Mouse (Mus musculus) midbrain, postnatal 0 days (tissue): Measurements from ENCODE around the gene Dbx2. TPM values are rescaled to one million over a fixed set of nuclear protein-coding genes. Genes with fewer than 3 reads are reported as not detected.
A peak's percentile ranks its signal among the peaks of the same experiment; 100 is the strongest.

Source experiments
- ATAC-seq: fragments of 200-750 bp; cut with Nextera tagmentation; 2 replicates; pipeline ENCODE4 v1.8.0; 2017; ENCODE audit warnings: moderate number of reproducible peaks, mild to moderate bottlenecking, moderate TSS enrichment, moderate library complexity; ENCODE audit not compliant: low FRiP score
- DNase-seq: peaks from one replicate; pipeline ENCODE4 v3.0.0-alpha.2; 2015; ENCODE audit warnings: low spot score
- H3K27ac ChIP-seq: fragments of 300-500 bp; sonication (generic); 2 replicates; pipeline ENCODE4 v1.5.1; 2014; ENCODE audit warnings: low read depth, mild to moderate bottlenecking, low read length, mixed read lengths
- H3K27me3 ChIP-seq: fragments of 300-500 bp; sonication (generic); 2 replicates; pipeline ENCODE4 v1.6.1; 2014; ENCODE audit warnings: low read length, control low read depth, mixed read lengths; ENCODE audit not compliant: insufficient read depth
- H3K36me3 ChIP-seq: fragments of 300-500 bp; sonication (generic); 2 replicates; pipeline ENCODE4 v1.6.1; 2014; ENCODE audit warnings: low read length, control low read depth, mixed read lengths; ENCODE audit not compliant: insufficient read depth
- H3K4me1 ChIP-seq: fragments of 300-500 bp; sonication (generic); 2 replicates; pipeline ENCODE4 v1.6.1; 2014; ENCODE audit warnings: mild to moderate bottlenecking, control low read depth, antibody characterized with exemption, low read length, mixed read lengths; ENCODE audit not compliant: insufficient read depth
- H3K4me2 ChIP-seq: fragments of 300-500 bp; sonication (generic); 2 replicates; pipeline ENCODE4 v1.6.1; 2014; ENCODE audit warnings: low read depth, mild to moderate bottlenecking, low read length, mixed read lengths; ENCODE audit not compliant: poor library complexity, severe bottlenecking
- H3K4me3 ChIP-seq: fragments of 300-500 bp; sonication (generic); 2 replicates; pipeline ENCODE4 v1.5.1; 2014; ENCODE audit warnings: low read depth, mild to moderate bottlenecking, low read length, moderate library complexity
- H3K9ac ChIP-seq: fragments of 300-500 bp; sonication (generic); replicated peaks from 2 replicates; pipeline ENCODE4 v1.6.1; 2014; ENCODE audit warnings: mild to moderate bottlenecking, low read length, moderate library complexity, mixed read lengths; ENCODE audit not compliant: poor library complexity, severe bottlenecking
- H3K9me3 ChIP-seq: fragments of 300-500 bp; sonication (generic); 2 replicates; pipeline ENCODE4 v1.6.1; 2016; ENCODE audit warnings: low read length, control low read depth
- CTCF ChIP-seq: IDR thresholded peaks from 2 replicates; pipeline ENCODE4 v1.5.1; 2016; ENCODE audit warnings: antibody characterized with exemption, mild to moderate bottlenecking
- WGBS: fragments of 180-500 bp; shearing (Covaris S2); extraction: QIAGEN DNeasy Blood & Tissue Kit; methylation state at CpG from one replicate; pipeline ENCODE4 v1.1.7; 2014; 5-methylcytosine and 5-hydroxymethylcytosine counted together
- polyA plus RNA-seq: library from polyadenylated mRNA; unstranded; fragments of >200 nt; fragmentation: Nextera tagmentation; extraction: Ambion mirVana; gene quantifications from 2 replicates; pipeline ENCODE4 v1.2.1, GENCODE M21; 2015
- total RNA-seq: library from RNA; depleted of rRNA; stranded (reverse); fragments of >200 nt; gene quantifications from 2 replicates; pipeline ENCODE4 v1.2.3, GENCODE M21; 2014

Gene Dbx2
- total and polyA plus RNA-seq, 2 experiments from 2014 or later, result 4.9 to 18.4 TPM

DNA sequence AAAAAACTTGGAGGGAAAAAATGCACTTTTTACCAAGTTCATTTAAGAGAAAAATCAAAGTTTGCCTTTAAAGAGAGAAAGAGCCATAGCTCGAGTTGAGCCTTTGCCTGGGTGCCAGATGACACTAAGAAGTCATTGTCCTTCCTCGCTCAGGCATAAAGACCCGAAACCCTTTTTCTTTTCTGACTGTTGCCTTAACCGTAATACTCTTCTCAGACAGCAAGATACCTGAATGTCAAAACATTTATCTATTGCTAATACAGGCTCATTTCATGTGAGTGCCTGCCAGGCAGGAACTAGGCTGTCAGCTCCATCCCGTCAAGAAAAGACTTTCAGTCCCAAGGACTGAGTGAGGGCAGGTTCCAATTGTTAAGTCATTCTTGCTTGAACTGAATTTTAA, 35.4 kb upstream of the Dbx2 start:
- no peak overlapping the region for H3K9ac ChIP-seq

DNA sequence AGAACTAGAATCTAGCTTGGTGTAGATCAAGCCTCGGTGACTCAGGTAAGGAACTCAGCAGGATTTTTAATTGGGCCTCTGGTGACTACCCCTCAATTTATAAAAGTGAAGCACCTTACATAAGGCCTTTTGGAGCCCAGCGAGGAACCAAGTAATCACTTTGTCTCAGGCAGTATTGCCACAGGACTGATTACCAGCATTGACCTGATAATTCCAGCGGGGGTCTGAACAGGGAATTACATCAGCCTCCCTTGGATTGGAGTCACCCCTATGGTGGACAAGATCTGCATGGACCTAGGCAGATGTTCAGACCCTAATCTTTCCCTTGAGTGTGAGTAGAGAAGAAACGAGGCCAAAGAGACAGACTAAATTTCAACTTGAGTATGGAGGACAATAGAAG, 26.9 kb upstream of the Dbx2 start:
- DNase-seq, result no peak
- Histone ChIP-seq H3K4me2 (no peak overlapping the region), H3K27ac (no peak overlapping the region), H3K9ac (no peak overlapping the region), H3K4me3 (no peak overlapping the region), H3K36me3 (no peaks in the 10 kb centered on the region), H3K27me3 (no peaks in the 10 kb centered on the region), H3K9me3 (no peaks in the 10 kb centered on the region), H3K4me1 (no peaks in the 10 kb centered on the region)
- TF ChIP-seq CTCF, result no peak
- WGBS, result 87% methylated on average over 4 of the region's 4 CpGs
- ATAC-seq, result no peak

More for the DNA sequence above, 35.4 kb upstream of the Dbx2 start:
- Histone ChIP-seq H3K27me3 (no peaks in the 10 kb centered on the region), H3K27ac (peak overlapping the region; percentile 4; the same call in 1 of the 2 replicates), H3K36me3 (no peaks in the 10 kb centered on the region), H3K4me2 (no peak overlapping the region; the same call in 1 of the 2 replicates), H3K9me3 (no peaks in the 10 kb centered on the region), H3K4me3 (no peak overlapping the region), H3K4me1 (no peaks in the 10 kb centered on the region)
- DNase-seq (peak; percentile 50), ATAC-seq (no peak)
- no peak for TF ChIP-seq CTCF
- 14% methylated on average over 5 of the region's 5 CpGs for WGBS

DNA sequence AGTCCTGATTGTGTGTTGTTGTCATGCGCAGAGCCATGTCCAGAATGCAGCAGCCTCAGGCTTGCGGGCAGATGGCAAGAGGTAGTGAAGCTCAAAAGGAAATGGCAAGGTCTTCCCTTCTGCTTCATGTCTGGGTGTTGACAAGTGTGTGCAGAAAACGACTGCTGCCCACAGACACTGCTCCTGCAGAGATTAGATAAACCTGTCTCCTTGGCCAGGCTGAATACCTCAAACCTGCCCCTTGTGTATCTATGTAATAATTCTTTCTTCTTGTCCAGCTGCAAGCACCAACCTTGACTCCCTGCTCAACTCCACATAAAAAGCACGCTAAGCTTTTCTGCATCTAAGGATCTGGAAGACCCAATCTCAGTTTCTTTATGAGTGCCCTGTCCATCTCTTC, 19.9 kb upstream of the Dbx2 start:
- TF ChIP-seq CTCF, result no peak
- H3K9me3 ChIP-seq, result no peaks in the 10 kb centered on the region
- no peak overlapping the region for H3K9ac ChIP-seq
- no peak overlapping the region for H3K4me3 ChIP-seq
- H3K27me3 ChIP-seq, result no peaks in the 10 kb centered on the region
- no peaks in the 10 kb centered on the region for H3K36me3 ChIP-seq
- no peaks in the 10 kb centered on the region for H3K4me1 ChIP-seq
- no peak overlapping the region for H3K27ac ChIP-seq
- ATAC-seq (no peak), DNase-seq (no peak)
- 90% methylated on average over 4 of the region's 4 CpGs for WGBS
- no peak overlapping the region for H3K4me2 ChIP-seq

- no peaks in the 10 kb centered on the region for H3K36me3 ChIP-seq
- no peak overlapping the region for H3K9ac ChIP-seq
- DNase-seq (no peak), ATAC-seq (no peak)
- H3K9me3 ChIP-seq, result no peaks in the 10 kb centered on the region
- 74% methylated on average over 2 of the region's 2 CpGs for WGBS
- H3K4me1 ChIP-seq, result no peaks in the 10 kb centered on the region
- no peaks in the 10 kb centered on the region for H3K27me3 ChIP-seq
- no peak overlapping the region for H3K27ac ChIP-seq
- H3K4me2 ChIP-seq, result no peak overlapping the region
- no peak for TF ChIP-seq CTCF
- H3K4me3 ChIP-seq, result no peak overlapping the region
Measured at GRCm38 (mm10) chr15:95675176-95675575, 19.4 kb upstream of the Dbx2 start.

GRCm38 (mm10) chr15:95667209-95667608, 11.4 kb upstream of the Dbx2 start:
- WGBS, result 34% methylated on average over 8 of the region's 8 CpGs
- ATAC-seq (no peak), DNase-seq (peak; percentile 83)
- Histone ChIP-seq H3K27ac (no peak overlapping the region), H3K36me3 (no peaks in the 10 kb centered on the region), H3K4me2 (no peak overlapping the region), H3K27me3 (no peaks in the 10 kb centered on the region), H3K4me3 (no peak overlapping the region), H3K9me3 (no peaks in the 10 kb centered on the region), H3K4me1 (no peaks in the 10 kb centered on the region), H3K9ac (no peak overlapping the region)
- no peak for TF ChIP-seq CTCF

GRCm38 (mm10) chr15:95665002-95665401, 9.2 kb upstream of the Dbx2 start:
- no peaks in the 10 kb centered on the region for H3K4me1 ChIP-seq
- no peak overlapping the region for H3K4me2 ChIP-seq
- no peaks in the 10 kb centered on the region for H3K9me3 ChIP-seq
- no peaks in the 10 kb centered on the region for H3K27me3 ChIP-seq
- DNase-seq (no peak), ATAC-seq (no peak)
- H3K36me3 ChIP-seq, result no peaks in the 10 kb centered on the region
- H3K9ac ChIP-seq, result no peak overlapping the region
- no peak overlapping the region for H3K27ac ChIP-seq
- 91% methylated on average over 4 of the region's 4 CpGs for WGBS
- TF ChIP-seq CTCF, result no peak
- no peak overlapping the region for H3K4me3 ChIP-seq
